Mouse (Mus musculus): Measurements from ENCODE around the gene Ulk3.

Ulk3 gene

GRCm38 (mm10) chr9:57589224-57590126 is at the start of gene Ulk3:
Ulk3 (plus strand) TSS chr9:57589452.
- peak; percentile 79 to 86 for DNase-seq (ENCODE audit: low spot score in 2 of 2)

GRCm38 (mm10) chr9:57539550-57539949 is 49.7 kb upstream of the Ulk3 start:
- DNase-seq (ENCODE audit: low spot score in 2 of 2): no peak

- peak in 1 of 2 experiments; percentile 30 for DNase-seq (ENCODE audit: low spot score in 2 of 2)
These were observed 47.9 kb upstream of the Ulk3 start for GRCm38 (mm10) chr9:57541312-57541711.

- no peak for DNase-seq (ENCODE audit: low spot score in 2 of 2)
These were observed 45.3 kb upstream of the Ulk3 start for GRCm38 (mm10) chr9:57543951-57544350.

- no peak for DNase-seq (ENCODE audit: low spot score in 2 of 2)
These were observed 42.0 kb upstream of the Ulk3 start for GRCm38 (mm10) chr9:57547287-57547686.

- DNase-seq (ENCODE audit: low spot score in 2 of 2): no peak
These were observed 41.4 kb upstream of the Ulk3 start for GRCm38 (mm10) chr9:57547869-57548268.

GRCm38 (mm10) chr9:57549186-57549585 is 40.1 kb upstream of the Ulk3 start:
- no peak for DNase-seq (ENCODE audit: low spot score in 2 of 2)

- DNase-seq (ENCODE audit: low spot score in 2 of 2): no peak
These were observed 39.0 kb upstream of the Ulk3 start for GRCm38 (mm10) chr9:57550126-57550862.

GRCm38 (mm10) chr9:57552139-57552887 is 36.9 kb upstream of the Ulk3 start, which contains the start of gene Mpi:
Mpi (minus strand) TSS chr9:57552763.
- peak; percentile 23 to 44 for DNase-seq (ENCODE audit: low spot score in 2 of 2)

- DNase-seq (ENCODE audit: low spot score in 2 of 2): no peak
These were observed 36.1 kb upstream of the Ulk3 start for GRCm38 (mm10) chr9:57553119-57553518.

- DNase-seq (ENCODE audit: low spot score in 2 of 2): no peak
These were observed 34.5 kb upstream of the Ulk3 start for GRCm38 (mm10) chr9:57554753-57555152.

GRCm38 (mm10) chr9:57557215-57557614 is 32.0 kb upstream of the Ulk3 start:
- no peak for DNase-seq (ENCODE audit: low spot score in 2 of 2)

GRCm38 (mm10) chr9:57558625-57559024 is 30.6 kb upstream of the Ulk3 start:
- no peak for DNase-seq (ENCODE audit: low spot score in 2 of 2)

GRCm38 (mm10) chr9:57559568-57559967 is 29.7 kb upstream of the Ulk3 start:
- DNase-seq (ENCODE audit: low spot score in 2 of 2): no peak

- DNase-seq (ENCODE audit: low spot score in 2 of 2): no peak
These were observed 29.0 kb upstream of the Ulk3 start for GRCm38 (mm10) chr9:57560263-57560662.

GRCm38 (mm10) chr9:57560861-57561710 is 28.2 kb upstream of the Ulk3 start, which contains the start of gene Scamp2:
Scamp2 (plus strand) TSS chr9:57560943.
- DNase-seq (ENCODE audit: low spot score in 2 of 2): peak; percentile 83 to 84

- DNase-seq (ENCODE audit: low spot score in 2 of 2): no peak
These were observed 27.5 kb upstream of the Ulk3 start for GRCm38 (mm10) chr9:57561711-57562099.

- DNase-seq (ENCODE audit: low spot score in 2 of 2): no peak
These were observed 26.3 kb upstream of the Ulk3 start for GRCm38 (mm10) chr9:57562896-57563372.

GRCm38 (mm10) chr9:57564609-57565008 is 24.6 kb upstream of the Ulk3 start:
- DNase-seq (ENCODE audit: low spot score in 2 of 2): no peak

- DNase-seq (ENCODE audit: low spot score in 2 of 2): no peak
These were observed 23.5 kb upstream of the Ulk3 start for GRCm38 (mm10) chr9:57565741-57566221.

GRCm38 (mm10) chr9:57566846-57567245 is 22.4 kb upstream of the Ulk3 start:
- no peak for DNase-seq (ENCODE audit: low spot score in 2 of 2)

Measured in thymus, postnatal 10 days (tissue).